Mouse (Mus musculus): Measurements from ENCODE around the gene Ercc6.

The Ercc6 gene

GRCm38 (mm10) chr14:32513336-32514032 is at the start of gene Ercc6:
Gene Ercc6 (plus strand): TSS chr14:32513521.
- Histone ChIP-seq H3K27me3 (ENCODE audit: insufficient read depth, low read length) (peaks cover 33% of the 10 kb centered on the region), H3K9me3 (ENCODE audit: low read length) (no peaks in the 10 kb centered on the region), H3K36me3 (ENCODE audit: insufficient read depth, low read length) (peaks cover 28% of the 10 kb centered on the region), H3K4me1 (replicated peaks; ENCODE audit: low read depth, low read length) (peaks cover 18% of the 10 kb centered on the region), H3K4me3 (replicated peaks; ENCODE audit: low read length) (peak within 1 kb of the TSS; percentile 84)
- TF ChIP-seq CTCF (conservative IDR thresholded peaks at IDR 0.05; ENCODE audit: low read length) (no peak), NANOG (IDR thresholded peaks at IDR 0.05; ENCODE audit: borderline replicate concordance, low read length) (no peak), POU5F1 (IDR thresholded peaks at IDR 0.05; ENCODE audit: borderline replicate concordance, low read length) (no peak)

GRCm38 (mm10) chr14:32464601-32465505 is 48.5 kb upstream of the Ercc6 start, which contains the start of gene Slc18a3:
Gene Slc18a3 (minus strand): TSS chr14:32464850.
- peaks cover 45% of the 10 kb centered on the region for H3K4me1 ChIP-seq (replicated peaks; ENCODE audit: low read depth, low read length)
- H3K36me3 ChIP-seq (ENCODE audit: insufficient read depth, low read length) = no peaks in the 10 kb centered on the region
- H3K4me3 ChIP-seq (replicated peaks; ENCODE audit: low read length) = peak within 1 kb of the TSS; percentile 81
- no peak for TF ChIP-seq POU5F1 (IDR thresholded peaks at IDR 0.05; ENCODE audit: borderline replicate concordance, low read length)
- no peak for TF ChIP-seq NANOG (IDR thresholded peaks at IDR 0.05; ENCODE audit: borderline replicate concordance, low read length)
- peaks cover 79% of the 10 kb centered on the region for H3K27me3 ChIP-seq (ENCODE audit: insufficient read depth, low read length)
- no peaks in the 10 kb centered on the region for H3K9me3 ChIP-seq (ENCODE audit: low read length)

GRCm38 (mm10) chr14:32465506-32465870 is 47.8 kb upstream of the Ercc6 start:
- TF ChIP-seq CTCF (conservative IDR thresholded peaks at IDR 0.05; ENCODE audit: low read length) (no peak), POU5F1 (IDR thresholded peaks at IDR 0.05; ENCODE audit: borderline replicate concordance, low read length) (no peak), NANOG (IDR thresholded peaks at IDR 0.05; ENCODE audit: borderline replicate concordance, low read length) (no peak)
- Histone ChIP-seq H3K4me1 (replicated peaks; ENCODE audit: low read depth, low read length) (peaks cover 40% of the 10 kb centered on the region), H3K4me3 (replicated peaks; ENCODE audit: low read length) (peak overlapping the region; percentile 81), H3K27me3 (ENCODE audit: insufficient read depth, low read length) (peaks cover 72% of the 10 kb centered on the region), H3K36me3 (ENCODE audit: insufficient read depth, low read length) (no peaks in the 10 kb centered on the region), H3K9me3 (ENCODE audit: low read length) (no peaks in the 10 kb centered on the region)

- Histone ChIP-seq H3K9me3 (ENCODE audit: low read length) (no peaks in the 10 kb centered on the region), H3K4me1 (replicated peaks; ENCODE audit: low read depth, low read length) (peaks cover 37% of the 10 kb centered on the region), H3K4me3 (replicated peaks; ENCODE audit: low read length) (peak within 1 kb of the TSS; percentile 81), H3K27me3 (ENCODE audit: insufficient read depth, low read length) (peaks cover 68% of the 10 kb centered on the region), H3K36me3 (ENCODE audit: insufficient read depth, low read length) (no peaks in the 10 kb centered on the region)
- TF ChIP-seq NANOG (IDR thresholded peaks at IDR 0.05; ENCODE audit: borderline replicate concordance, low read length) = no peak
- no peak for TF ChIP-seq POU5F1 (IDR thresholded peaks at IDR 0.05; ENCODE audit: borderline replicate concordance, low read length)
- TF ChIP-seq CTCF (conservative IDR thresholded peaks at IDR 0.05; ENCODE audit: low read length) = no peak
These were observed 47.4 kb upstream of the Ercc6 start, which contains the start of gene Chat for GRCm38 (mm10) chr14:32465889-32466288. Gene Chat (minus strand): TSS chr14:32465989.

GRCm38 (mm10) chr14:32467606-32468005 is 45.7 kb upstream of the Ercc6 start:
- peaks cover 30% of the 10 kb centered on the region for H3K4me1 ChIP-seq (replicated peaks; ENCODE audit: low read depth, low read length)
- TF ChIP-seq CTCF (conservative IDR thresholded peaks at IDR 0.05; ENCODE audit: low read length) = no peak
- no peak for TF ChIP-seq POU5F1 (IDR thresholded peaks at IDR 0.05; ENCODE audit: borderline replicate concordance, low read length)
- TF ChIP-seq NANOG (IDR thresholded peaks at IDR 0.05; ENCODE audit: borderline replicate concordance, low read length) = no peak
- no peaks in the 10 kb centered on the region for H3K9me3 ChIP-seq (ENCODE audit: low read length)
- no peaks in the 10 kb centered on the region for H3K36me3 ChIP-seq (ENCODE audit: insufficient read depth, low read length)
- H3K27me3 ChIP-seq (ENCODE audit: insufficient read depth, low read length) = peaks cover 55% of the 10 kb centered on the region
- no peak overlapping the region for H3K4me3 ChIP-seq (replicated peaks; ENCODE audit: low read length)

DNA sequence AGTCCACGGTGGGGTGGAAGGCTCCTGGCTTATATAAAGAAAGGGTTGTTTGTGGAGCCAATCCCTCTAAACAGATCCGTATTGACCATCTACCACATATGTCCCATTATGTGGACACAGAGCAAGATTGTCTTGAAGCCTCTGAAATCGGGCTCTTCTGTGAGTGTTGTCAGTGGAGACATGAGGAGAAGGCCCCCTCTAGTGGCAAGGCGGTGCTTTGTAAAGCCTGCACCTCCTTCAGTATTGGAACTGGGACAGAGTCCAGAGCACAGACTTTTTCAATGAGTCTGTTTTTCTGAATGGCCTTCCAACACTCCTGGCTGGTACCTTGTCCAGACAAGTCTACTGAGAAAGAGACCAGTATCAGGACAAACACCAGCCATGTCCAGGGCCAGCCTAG is 40.3 kb upstream of the Ercc6 start:
- Histone ChIP-seq H3K9me3 (ENCODE audit: low read length) (no peaks in the 10 kb centered on the region), H3K27me3 (ENCODE audit: insufficient read depth, low read length) (peaks cover 16% of the 10 kb centered on the region; the same call in 1 of the 2 replicates), H3K4me1 (replicated peaks; ENCODE audit: low read depth, low read length) (no peaks in the 10 kb centered on the region), H3K4me3 (replicated peaks; ENCODE audit: low read length) (no peak overlapping the region), H3K36me3 (ENCODE audit: insufficient read depth, low read length) (no peaks in the 10 kb centered on the region)
- TF ChIP-seq POU5F1 (IDR thresholded peaks at IDR 0.05; ENCODE audit: borderline replicate concordance, low read length) (no peak), CTCF (conservative IDR thresholded peaks at IDR 0.05; ENCODE audit: low read length) (peak; percentile 91)

DNA sequence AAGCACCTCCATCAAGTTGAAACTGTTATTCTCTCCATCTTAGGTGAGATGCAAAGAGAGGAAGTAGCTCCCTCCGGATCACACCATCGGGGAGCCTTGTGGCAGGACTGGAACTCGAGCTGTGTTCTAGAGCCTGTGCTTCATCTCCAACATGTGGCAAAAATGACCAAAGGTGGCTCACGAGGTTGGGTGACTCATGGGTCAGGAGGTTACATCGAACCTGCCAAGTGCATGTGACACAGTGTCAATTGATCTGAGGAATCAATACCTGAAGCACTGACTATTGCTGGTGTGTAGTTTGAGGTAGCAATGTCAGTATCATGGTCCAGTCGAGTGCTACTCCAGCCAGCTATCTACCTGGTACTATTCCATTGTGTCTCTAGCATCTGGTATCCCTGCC is 36.8 kb upstream of the Ercc6 start:
- Histone ChIP-seq H3K4me1 (replicated peaks; ENCODE audit: low read depth, low read length) (no peaks in the 10 kb centered on the region), H3K36me3 (ENCODE audit: insufficient read depth, low read length) (no peaks in the 10 kb centered on the region), H3K27me3 (ENCODE audit: insufficient read depth, low read length) (peaks cover 23% of the 10 kb centered on the region), H3K9me3 (ENCODE audit: low read length) (no peaks in the 10 kb centered on the region), H3K4me3 (replicated peaks; ENCODE audit: low read length) (no peak overlapping the region)
- TF ChIP-seq POU5F1 (IDR thresholded peaks at IDR 0.05; ENCODE audit: borderline replicate concordance, low read length) (no peak), CTCF (conservative IDR thresholded peaks at IDR 0.05; ENCODE audit: low read length) (no peak), NANOG (IDR thresholded peaks at IDR 0.05; ENCODE audit: borderline replicate concordance, low read length) (no peak)

DNA sequence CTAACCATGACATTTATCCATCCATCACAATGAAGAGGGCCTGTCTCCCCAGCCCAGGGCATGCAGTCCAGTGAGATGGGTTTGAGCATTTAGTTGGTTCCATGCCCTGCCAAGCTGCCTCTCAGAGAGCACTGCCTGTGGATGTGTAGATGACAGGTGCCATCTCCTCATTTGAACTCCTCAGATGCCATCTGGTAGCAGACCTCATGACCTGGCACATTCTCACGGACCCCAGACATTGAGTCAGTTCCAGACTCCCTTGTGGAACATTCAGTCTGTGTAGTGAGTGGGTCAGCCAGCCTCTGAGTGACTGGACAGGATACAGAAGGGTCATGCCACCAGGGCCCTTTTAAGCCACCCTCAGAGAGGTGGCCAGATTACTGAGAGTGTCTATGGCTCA is 35.7 kb upstream of the Ercc6 start:
- H3K9me3 ChIP-seq (ENCODE audit: low read length) = no peaks in the 10 kb centered on the region
- TF ChIP-seq NANOG (IDR thresholded peaks at IDR 0.05; ENCODE audit: borderline replicate concordance, low read length) (no peak), CTCF (conservative IDR thresholded peaks at IDR 0.05; ENCODE audit: low read length) (no peak), POU5F1 (IDR thresholded peaks at IDR 0.05; ENCODE audit: borderline replicate concordance, low read length) (no peak)
- H3K4me3 ChIP-seq (replicated peaks; ENCODE audit: low read length) = no peak overlapping the region
- H3K36me3 ChIP-seq (ENCODE audit: insufficient read depth, low read length) = no peaks in the 10 kb centered on the region
- peaks cover 19% of the 10 kb centered on the region for H3K27me3 ChIP-seq (ENCODE audit: insufficient read depth, low read length)
- no peaks in the 10 kb centered on the region for H3K4me1 ChIP-seq (replicated peaks; ENCODE audit: low read depth, low read length)

Measured in E14TG2a.4 (cell line).